Mouse (Mus musculus): ENCODE data around the gene BC005624. TPM values are rescaled to one million over a fixed set of nuclear protein-coding genes. Genes with fewer than 3 reads are reported as not detected.

Gene BC005624
- 89.9 TPM for polyA plus RNA-seq (2017; shearing (Covaris generic))

DNA sequence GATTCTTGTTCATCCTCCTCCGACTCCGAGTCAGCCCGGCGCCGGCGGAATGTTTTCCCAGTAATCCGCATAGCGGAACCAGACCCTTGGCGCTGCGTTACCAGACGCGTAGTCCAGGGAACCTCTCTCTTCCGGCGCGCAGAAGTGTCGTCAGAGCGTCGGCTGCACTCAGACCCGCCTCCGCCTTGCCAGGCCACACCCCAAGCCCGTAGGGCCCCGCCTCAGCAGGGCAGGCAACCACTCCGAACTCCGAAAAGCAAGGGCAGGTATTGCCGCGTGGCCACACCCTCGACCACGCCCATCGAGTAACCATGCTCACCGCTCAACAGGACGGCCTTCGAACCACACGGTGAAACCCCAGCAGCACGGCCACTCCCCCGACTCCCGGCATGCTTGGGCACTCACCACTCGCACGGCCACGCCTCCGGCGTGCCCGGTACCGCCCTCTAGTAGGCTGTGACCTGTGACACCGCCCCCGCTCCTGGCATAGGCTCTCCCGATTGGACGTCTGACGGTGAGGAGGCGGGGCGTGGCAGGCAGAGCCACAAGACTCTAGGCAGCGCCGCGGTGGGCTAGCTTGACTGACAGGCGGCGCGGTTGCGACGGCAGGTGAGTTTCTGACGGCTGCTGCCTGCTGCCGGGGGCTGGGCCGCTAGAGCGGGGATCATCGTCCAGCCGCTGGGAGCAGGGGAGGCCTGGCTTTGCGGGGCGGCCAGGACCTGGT, at the start of gene BC005624, which contains the start of gene Usp20:
TSS of gene BC005624 (minus strand) at position 412 of the 724 bp plus-strand sequence.
TSS of gene Usp20 (plus strand) at position 490 of the 724 bp plus-strand sequence.

DNA sequence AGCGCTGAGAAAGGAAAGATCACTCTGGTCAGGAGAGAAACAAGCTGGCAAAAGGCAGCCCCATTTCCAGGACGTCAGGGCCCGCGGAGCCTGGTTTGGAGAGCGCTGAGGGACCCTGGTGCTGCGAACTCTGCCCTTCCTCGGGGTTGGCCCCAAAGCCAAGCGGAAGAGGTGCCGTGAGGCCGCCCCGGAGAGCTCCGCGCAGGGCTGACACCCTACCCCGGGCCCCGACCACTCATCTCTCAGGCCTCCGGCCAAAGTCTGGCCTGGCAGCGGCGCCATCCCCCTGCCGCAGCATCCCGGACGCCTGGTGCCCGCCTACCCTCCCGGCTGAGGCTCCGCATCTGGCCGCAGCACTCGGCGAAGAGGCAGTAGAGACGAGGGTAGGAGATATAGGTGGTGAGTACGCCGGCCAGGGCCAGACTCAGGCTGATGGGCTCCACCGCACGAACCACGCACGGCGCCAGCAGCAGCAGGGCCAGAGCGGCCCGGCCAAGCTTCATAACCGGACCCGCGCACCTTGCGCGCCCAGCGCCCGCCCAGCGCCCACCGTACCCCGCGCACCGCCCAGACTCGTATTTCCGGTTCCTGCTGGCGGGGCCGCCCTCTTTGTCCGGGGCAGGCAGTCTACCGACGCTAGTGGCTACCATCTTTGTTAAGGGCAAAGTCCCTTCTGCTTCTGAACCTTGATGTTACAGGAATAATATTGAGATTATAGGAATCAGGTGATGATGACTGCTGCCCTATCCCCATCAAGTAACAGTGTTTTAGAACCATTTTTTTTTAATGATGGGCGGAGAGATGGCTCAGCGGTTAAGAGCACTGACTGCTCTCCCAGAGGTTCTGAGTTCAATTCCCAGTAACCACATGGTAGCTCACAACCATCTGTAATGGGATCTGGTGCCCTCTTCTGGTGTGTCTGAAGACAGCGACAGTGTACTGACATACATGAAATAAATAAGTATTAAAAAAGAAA, 14.4 kb downstream of the BC005624 start, which contains the start of gene Tor1a:
TSS of gene Tor1a (minus strand) at position 582 of the 976 bp plus-strand sequence.

DNA sequence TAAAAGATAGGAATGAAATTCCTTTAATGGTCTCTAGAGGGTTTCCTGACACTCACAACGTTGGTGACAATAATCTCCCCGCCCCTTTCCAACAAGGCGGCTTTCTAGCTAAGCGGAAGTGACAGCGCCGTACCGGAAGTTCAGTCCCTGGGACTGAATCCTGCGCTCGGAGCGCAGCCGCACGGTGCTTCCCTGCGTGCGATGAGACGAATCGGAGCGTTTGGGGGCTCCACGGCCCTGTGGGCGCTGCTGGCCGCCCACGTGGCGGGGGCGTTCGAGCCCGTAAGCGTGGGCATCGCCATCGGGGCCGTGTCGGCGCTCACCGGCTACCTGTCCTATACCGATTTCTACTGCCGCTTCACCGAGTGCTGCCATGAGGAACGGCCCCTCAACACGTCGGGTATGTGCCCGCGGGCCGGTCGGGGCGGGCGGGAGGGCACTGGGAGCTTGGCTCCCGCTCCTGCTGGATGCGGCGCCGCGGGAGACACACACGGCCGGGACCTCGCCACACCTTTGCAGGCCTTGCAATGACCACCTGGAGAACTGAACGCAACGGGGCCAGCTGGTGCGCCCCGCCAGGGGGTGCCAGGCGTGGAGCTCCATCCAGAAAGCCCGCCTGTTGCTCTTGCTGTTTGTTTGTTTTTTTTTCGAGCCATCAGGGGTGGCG, 29.0 kb downstream of the BC005624 start, which contains the start of gene Tor1b:
TSS of gene Tor1b (plus strand) at position 136 of the 667 bp plus-strand sequence.

DNA sequence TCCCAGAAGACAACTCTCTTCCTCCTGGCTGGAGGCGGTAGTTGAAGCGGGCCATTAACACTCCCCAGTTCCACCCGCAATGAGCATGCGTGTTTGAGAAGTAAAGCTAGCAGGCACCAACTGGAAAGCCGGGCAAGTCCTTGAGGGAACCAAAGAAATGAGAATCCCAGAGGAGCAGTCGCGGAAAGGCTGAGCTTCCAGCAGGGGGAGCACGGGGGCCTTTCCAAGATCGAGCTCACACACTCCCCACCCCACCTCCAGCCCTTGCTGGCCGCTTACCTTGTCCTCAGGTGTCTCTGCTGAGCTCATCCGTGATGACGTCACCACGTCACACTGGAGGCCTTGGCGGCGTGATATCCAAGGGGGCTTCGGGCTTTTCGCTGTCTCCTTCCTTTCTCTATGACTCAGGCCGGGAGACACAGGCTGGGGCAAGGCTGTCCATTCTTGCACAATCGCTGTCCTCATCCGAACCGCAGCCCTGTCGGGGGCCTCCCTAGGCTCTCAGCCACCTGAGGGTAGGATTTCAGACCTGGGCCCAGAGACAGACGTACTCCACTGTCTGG, 52.4 kb downstream of the BC005624 start, which contains the start of gene Ptges:
TSS of gene Ptges (minus strand) at position 381 of the 563 bp plus-strand sequence.

Other genes with a start within 250 kb of the BC005624 start
- gene 1700001O22Rik, start 178.5 kb downstream of the BC005624 start, polyA plus RNA-seq (2017; shearing (Covaris generic)), result not detected
- gene Ntmt1, start 174.4 kb downstream of the BC005624 start, polyA plus RNA-seq (2017; shearing (Covaris generic)), result 47.4 TPM
- gene Asb6, start 151.9 kb downstream of the BC005624 start, polyA plus RNA-seq (2017; shearing (Covaris generic)), result 69.6 TPM
- gene Prrx2, start 147.2 kb downstream of the BC005624 start, polyA plus RNA-seq (2017; shearing (Covaris generic)), result not detected
- not detected for gene Ptges, start 52.3 kb downstream of the BC005624 start, polyA plus RNA-seq (2017; shearing (Covaris generic))
- 24.8 TPM for gene Tor1b, start 29.2 kb downstream of the BC005624 start, polyA plus RNA-seq (2017; shearing (Covaris generic))
- 57.2 TPM for gene Tor1a, start 14.3 kb downstream of the BC005624 start, polyA plus RNA-seq (2017; shearing (Covaris generic))
- 34.7 TPM for gene Usp20, start 78 bp upstream of the BC005624 start, polyA plus RNA-seq (2017; shearing (Covaris generic))
- gene Fnbp1, start 159.8 kb upstream of the BC005624 start, polyA plus RNA-seq (2017; shearing (Covaris generic)), result 141 TPM
- gene Gpr107, start 170.1 kb upstream of the BC005624 start, polyA plus RNA-seq (2017; shearing (Covaris generic)), result 71.4 TPM

Measured in CD4-positive, CD25-positive, alpha-beta regulatory T cell, adult 9 weeks (primary cell).